Mouse (Mus musculus): Measurements from ENCODE around the gene Tulp4.

DNA sequence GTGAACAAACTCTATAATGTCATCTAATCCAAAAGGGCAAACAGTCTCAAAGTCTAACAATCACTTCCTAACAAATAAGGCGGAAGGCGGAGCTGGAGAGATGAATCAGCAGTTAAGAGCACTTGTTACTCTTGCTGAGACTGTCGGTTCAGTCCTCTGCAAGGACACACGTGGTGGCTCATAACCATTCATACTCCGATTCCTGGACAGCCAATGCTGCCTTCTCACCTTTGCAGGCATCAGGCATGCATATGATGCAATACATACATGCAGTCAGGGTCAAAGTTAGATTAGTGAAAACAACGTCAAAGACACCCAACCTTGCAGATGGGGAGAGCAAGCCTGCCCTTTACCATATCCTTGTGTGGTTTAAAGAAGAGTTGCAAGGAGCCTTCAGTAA is 14.6 kb upstream of the Tulp4 start:
- TF ChIP-seq CTCF (IDR thresholded peaks at IDR 0.05; ENCODE audit: insufficient read depth, low read depth, low read length) (no peak), POLR2A (IDR thresholded peaks at IDR 0.05; ENCODE audit: insufficient read depth, low read depth, low read length) (no peak)
